Mouse (Mus musculus) 3134 (cell line): ENCODE measurements at regions not wholly inside any gene's neighbourhood (a gene's known extent, or its start where the extent isn't known, plus 50 kb on each side); places are given as distances from the start of the nearest gene placed in this dataset.

Experiments
- DNase-seq: peaks from one replicate; pipeline ENCODE4 v3.0.0-alpha.2; 2011; ENCODE audit warnings: low spot score; ENCODE audit not compliant: insufficient read length; ENCODE audit errors: extremely low read depth

- DNase-seq, result peak; percentile 41
These were observed 97.1 kb downstream of the C1galt1 start for GRCm38 (mm10) chr6:7941786-7942185.

- no peak for DNase-seq
These were observed 98.5 kb downstream of the C1galt1 start for GRCm38 (mm10) chr6:7943192-7943591.

- DNase-seq, result no peak
These were observed 99.0 kb downstream of the C1galt1 start for GRCm38 (mm10) chr6:7943656-7944055.
